Mouse (Mus musculus) bone marrow, adult 2 months (tissue): ENCODE measurements around the gene Gna13. TPM values are rescaled to one million over a fixed set of nuclear protein-coding genes. Genes with fewer than 3 reads are reported as not detected.

Experiments used
- H3K27ac ChIP-seq: fragments of 200-500 bp; 2 replicates; pipeline ENCODE4 v1.5.1; 2012; ENCODE audit warnings: low read depth, mild to moderate bottlenecking, control low read depth, inconsistent platforms, low read length; ENCODE audit not compliant: control insufficient read depth, poor library complexity, insufficient read depth
- H3K4me1 ChIP-seq: fragments of 200-500 bp; 2 replicates; pipeline ENCODE4 v1.6.1; 2011; ENCODE audit warnings: low read length; ENCODE audit not compliant: control insufficient read depth, insufficient read depth
- H3K4me3 ChIP-seq: fragments of 200-500 bp; replicated peaks from 2 replicates; pipeline ENCODE3; 2011; ENCODE audit warnings: mild to moderate bottlenecking, low read depth, low read length, control low read depth; ENCODE audit not compliant: control insufficient read depth
- CTCF ChIP-seq: fragments of 200-500 bp; IDR thresholded peaks from 2 replicates; pipeline ENCODE4 v1.5.1; 2011; ENCODE audit warnings: low read length, control low read depth; ENCODE audit not compliant: control insufficient read depth, insufficient read depth
- POLR2A ChIP-seq: fragments of 200-500 bp; IDR thresholded peaks from 2 replicates; pipeline ENCODE4 v1.6.1; 2011; ENCODE audit warnings: low read depth, mild to moderate bottlenecking, control low read depth, low read length, borderline replicate concordance; ENCODE audit not compliant: control insufficient read depth
- WGBS: fragments of 180-500 bp; shearing (Covaris S2); methylation state at CpG from one replicate; pipeline ENCODE4 v1.1.7; 2018; 5-methylcytosine and 5-hydroxymethylcytosine counted together
- polyA plus RNA-seq: library from polyadenylated mRNA; stranded (reverse); fragments of >200 nt; gene quantifications from 2 replicates; pipeline ENCODE4 v1.2.4, GENCODE M21; 2011; ENCODE audit warnings: low replicate concordance; ENCODE audit not compliant: missing spikeins, insufficient read depth, insufficient read length

Gna13 gene
- polyA plus RNA-seq, 1 experiment, result 28.9 TPM

DNA sequence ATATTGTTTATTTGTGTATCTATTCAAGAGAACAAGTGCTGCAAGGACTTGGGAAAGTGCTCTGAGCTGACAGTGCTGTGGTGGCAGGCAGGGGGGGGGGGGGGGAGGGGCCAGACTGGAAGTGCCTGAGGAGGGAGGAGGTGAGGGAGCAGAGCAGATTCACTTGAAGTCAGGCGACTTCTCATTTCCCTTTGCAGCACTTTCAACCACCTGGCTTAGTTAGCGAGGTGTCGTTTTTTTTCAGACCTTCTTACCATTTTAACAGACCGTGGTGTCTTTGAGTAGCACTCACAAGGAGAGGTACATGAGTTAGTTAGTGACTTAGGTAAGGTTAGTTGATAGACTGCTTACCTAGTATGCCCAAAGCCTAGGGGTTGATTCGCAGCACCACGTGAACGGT lies 12.8 kb downstream of the Gna13 start:
- TF ChIP-seq CTCF (no peak), POLR2A (no peak)
- H3K27ac ChIP-seq, result no peak overlapping the region; the same call in 1 of the 2 replicates
- no peak overlapping the region for H3K4me3 ChIP-seq
- H3K4me1 ChIP-seq, result peaks cover 10% of the 10 kb centered on the region
- 48% methylated on average over 7 of the region's 7 CpGs for WGBS

DNA sequence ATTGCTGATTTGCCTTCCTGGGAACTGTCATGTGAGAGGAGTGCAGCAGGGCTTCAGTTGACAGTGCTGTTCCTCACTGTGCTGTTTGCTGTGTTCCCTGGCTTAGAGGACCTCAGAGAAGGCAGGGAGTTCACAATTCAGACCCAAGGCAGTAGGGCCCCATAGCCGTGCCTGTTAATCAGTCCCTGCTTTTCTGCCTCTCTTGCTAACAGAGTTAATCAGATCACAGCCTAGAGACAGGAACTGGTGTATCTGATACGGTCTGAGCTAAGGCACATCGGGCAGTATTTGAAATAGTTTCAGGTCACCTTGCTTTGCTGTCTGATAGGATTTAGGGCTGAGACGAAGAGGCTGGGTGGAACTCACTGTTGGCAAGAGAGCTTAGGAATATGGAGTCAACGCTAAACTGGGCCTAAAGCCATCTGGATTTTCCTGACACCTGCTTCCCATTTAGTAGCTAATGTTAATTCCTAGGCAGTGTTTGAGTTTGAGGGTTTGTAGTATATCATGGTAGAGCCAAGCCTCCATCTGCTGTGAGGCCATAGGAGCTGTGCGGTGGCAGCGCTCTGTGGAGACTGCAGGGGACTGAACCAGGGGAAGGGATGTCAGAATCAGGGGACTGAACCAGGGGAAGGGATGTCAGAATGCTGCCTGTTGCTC lies 14.0 kb downstream of the Gna13 start:
- 57% methylated on average over 7 of the region's 7 CpGs for WGBS
- TF ChIP-seq POLR2A (no peak), CTCF (no peak)
- H3K27ac ChIP-seq, result no peak overlapping the region

DNA sequence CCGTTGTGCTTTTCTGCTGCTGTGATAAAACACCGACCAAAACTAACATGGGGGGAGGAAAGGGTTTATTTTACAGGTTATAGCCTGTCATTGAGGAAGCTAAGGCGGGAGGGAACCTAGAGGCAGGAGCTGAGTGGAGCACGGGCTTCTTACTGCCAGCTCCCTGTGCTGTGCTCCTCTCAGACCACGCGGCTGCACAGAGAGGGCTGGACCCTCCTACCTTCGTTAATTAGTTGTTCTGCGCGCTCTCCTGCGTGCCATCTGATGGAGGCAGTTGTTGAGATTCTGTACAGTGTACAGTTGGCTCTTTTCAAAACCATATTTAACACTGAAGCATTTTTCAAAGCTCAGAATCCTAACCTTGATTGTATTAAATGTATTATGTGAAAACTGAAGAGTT lies 14.8 kb downstream of the Gna13 start:
- H3K4me1 ChIP-seq, result peaks cover 10% of the 10 kb centered on the region
- H3K27ac ChIP-seq, result no peak overlapping the region
- TF ChIP-seq POLR2A (no peak), CTCF (no peak)
- 23% methylated on average over 10 of the region's 10 CpGs for WGBS
- H3K4me3 ChIP-seq, result no peak overlapping the region

More for the DNA sequence above, 14.0 kb downstream of the Gna13 start:
- Histone ChIP-seq H3K4me1 (peaks cover 10% of the 10 kb centered on the region), H3K4me3 (no peak overlapping the region)

DNA sequence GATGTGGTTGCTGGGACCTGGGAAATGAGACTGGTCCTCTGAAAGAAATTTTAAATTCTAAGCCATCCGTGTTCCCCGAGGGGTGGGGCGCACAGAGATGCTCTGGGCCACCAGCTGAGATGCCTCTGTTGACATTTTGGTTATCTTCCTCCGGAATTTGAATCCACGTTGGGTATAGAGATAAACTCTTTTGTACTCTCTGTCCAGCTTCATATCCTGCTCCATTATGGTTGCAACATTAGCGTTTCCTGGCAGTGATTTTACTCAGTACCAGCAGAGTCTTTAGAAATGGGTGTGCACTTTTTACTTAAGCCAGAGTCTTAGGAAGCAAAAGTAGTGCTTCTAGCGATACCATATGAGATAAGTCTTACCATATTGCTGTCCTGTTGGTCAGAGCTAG lies 15.4 kb downstream of the Gna13 start:
- H3K4me3 ChIP-seq, result no peak overlapping the region
- peaks cover 10% of the 10 kb centered on the region for H3K4me1 ChIP-seq
- 63% methylated on average over 7 of the region's 7 CpGs for WGBS
- TF ChIP-seq POLR2A (no peak), CTCF (no peak)
- H3K27ac ChIP-seq, result no peak overlapping the region

DNA sequence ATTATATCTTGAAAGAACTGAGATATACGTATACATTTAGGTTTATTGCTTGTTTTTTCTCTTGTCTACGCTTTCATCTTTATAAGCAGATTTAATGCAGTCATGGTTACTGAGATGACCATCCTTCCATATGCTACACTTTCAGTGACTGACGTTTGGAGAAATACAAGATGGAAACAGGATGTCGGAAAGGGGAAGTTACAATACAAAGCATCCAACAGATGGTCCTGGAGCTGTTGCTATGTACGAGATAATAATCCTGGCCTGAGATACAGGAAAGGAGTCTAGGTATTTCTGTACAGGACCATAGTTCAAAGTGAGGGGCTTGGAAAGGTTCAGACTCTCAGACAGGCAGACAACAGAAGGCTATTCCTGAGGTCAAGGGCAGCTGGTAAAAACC lies 18.0 kb downstream of the Gna13 start:
- WGBS, result 35% methylated on average over 5 of the region's 5 CpGs
- no peak overlapping the region for H3K27ac ChIP-seq
- H3K4me3 ChIP-seq, result no peak overlapping the region
- peaks cover 7% of the 10 kb centered on the region for H3K4me1 ChIP-seq
- no peak for TF ChIP-seq POLR2A
- no peak for TF ChIP-seq CTCF

DNA sequence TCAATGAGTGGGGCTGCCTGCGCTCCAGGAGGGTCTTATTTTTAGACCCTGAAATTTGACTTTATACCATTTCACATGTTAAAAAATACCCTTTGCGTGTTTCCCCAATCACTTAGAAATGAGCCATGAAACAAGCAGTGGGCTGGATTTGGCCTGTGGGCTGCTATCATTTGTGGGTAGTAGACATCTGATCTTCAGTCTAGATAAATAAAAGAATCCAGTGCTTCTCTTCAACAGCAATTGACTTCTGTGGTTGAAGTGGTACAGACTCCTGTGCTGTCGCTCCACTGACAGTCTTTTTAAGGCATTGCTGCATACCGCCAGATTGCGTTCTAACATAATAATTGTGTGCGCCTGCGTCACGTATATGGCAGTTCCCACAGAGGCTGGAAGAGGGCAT lies 22.7 kb downstream of the Gna13 start:
- 84% methylated on average over 8 of the region's 8 CpGs for WGBS
- no peak for TF ChIP-seq CTCF
- TF ChIP-seq POLR2A, result no peak
- Histone ChIP-seq H3K4me1 (no peaks in the 10 kb centered on the region; the same call in 1 of the 2 replicates), H3K4me3 (no peak overlapping the region), H3K27ac (no peak overlapping the region)

DNA sequence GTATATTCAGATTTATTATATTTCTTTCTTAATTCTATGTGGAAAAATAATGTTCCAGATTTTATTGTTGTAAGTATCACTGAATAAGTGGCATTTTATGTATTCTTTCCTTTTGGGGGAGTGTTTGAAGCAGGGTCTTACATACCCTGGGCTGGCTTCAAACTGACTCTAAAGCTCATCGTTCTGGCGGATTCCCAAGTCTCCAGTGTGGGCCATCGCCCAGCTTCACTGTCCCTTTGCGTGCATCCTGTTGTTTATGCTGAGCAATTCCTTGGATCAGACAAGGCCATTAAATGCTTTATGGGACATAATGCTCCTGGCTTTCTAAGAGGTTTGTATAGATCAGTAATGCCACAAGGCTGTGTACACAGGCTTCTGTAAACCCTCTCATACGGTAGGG lies 26.4 kb downstream of the Gna13 start:
- 85% methylated on average over 5 of the region's 5 CpGs for WGBS
- no peak overlapping the region for H3K4me3 ChIP-seq
- no peaks in the 10 kb centered on the region for H3K4me1 ChIP-seq
- TF ChIP-seq CTCF (no peak), POLR2A (no peak)
- H3K27ac ChIP-seq, result no peak overlapping the region

DNA sequence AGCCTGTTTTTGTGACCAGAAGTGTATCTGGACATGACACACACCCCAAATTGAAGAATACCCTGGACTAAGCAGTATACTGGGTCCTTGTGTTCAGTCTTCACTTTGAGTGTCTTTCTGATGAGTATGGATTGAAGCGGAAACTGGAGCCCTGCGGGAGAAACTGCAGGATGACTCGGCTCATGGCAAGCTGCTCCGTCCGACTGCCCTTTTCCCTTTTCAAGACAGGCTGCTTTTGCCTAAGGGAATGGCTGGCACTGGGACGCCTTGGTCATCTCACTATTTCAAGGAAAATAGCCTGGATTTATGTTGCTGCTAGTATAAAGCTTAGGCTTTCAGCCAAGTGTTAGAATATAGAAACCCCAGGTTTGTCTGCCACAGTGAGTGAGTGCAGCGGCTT lies 28.6 kb downstream of the Gna13 start:
- no peak overlapping the region for H3K4me3 ChIP-seq
- H3K27ac ChIP-seq, result no peak overlapping the region
- 93% methylated on average over 7 of the region's 7 CpGs for WGBS
- no peak for TF ChIP-seq POLR2A
- no peak for TF ChIP-seq CTCF
- no peaks in the 10 kb centered on the region for H3K4me1 ChIP-seq

DNA sequence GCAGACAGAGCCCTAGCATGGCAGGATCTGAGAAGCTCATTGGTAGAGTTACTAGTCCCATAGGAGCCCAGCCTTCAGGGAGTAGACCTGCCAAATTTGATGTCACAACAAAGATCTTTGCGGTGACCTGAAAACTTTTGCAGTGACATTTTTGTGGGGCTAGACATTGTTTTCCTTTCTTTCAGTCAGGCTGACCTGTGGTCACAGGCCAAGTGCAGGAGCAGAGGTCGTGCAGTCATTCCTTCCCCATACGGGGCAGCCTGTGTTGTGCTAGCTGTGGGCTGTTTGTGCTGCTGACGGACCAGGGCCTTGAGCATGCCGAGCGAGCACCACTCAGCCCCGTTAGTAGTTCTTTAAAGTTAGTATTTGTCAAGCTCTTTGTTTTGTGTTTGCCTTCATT lies 29.1 kb downstream of the Gna13 start:
- TF ChIP-seq POLR2A, result no peak
- TF ChIP-seq CTCF, result no peak
- WGBS, result 83% methylated on average over 7 of the region's 7 CpGs
- no peaks in the 10 kb centered on the region for H3K4me1 ChIP-seq

More for the DNA sequence above, 29.1 kb downstream of the Gna13 start:
- H3K4me3 ChIP-seq, result no peak overlapping the region
- no peak overlapping the region for H3K27ac ChIP-seq
